Mouse (Mus musculus): ENCODE results near the gene Rbbp8nl.

GRCm38 (mm10) chr2:180236930-180237329 is 52.7 kb downstream of the Rbbp8nl start:
- TF ChIP-seq CTCF (IDR thresholded peaks at IDR 0.05; ENCODE audit: control insufficient read depth, insufficient read depth, low read length) (no peak), POLR2A (IDR thresholded peaks at IDR 0.05; ENCODE audit: borderline replicate concordance, control insufficient read depth, low read depth, low read length) (no peak)

Data from bone marrow, adult 2 months (tissue).